Mouse (Mus musculus) hindbrain, embryonic 14.5 days (tissue): Measurements from ENCODE around the gene Ntrk1. TPM values are rescaled to one million over a fixed set of nuclear protein-coding genes. Genes with fewer than 3 reads are reported as not detected.

Source experiments
- ATAC-seq: fragments of 200-750 bp; cut with Nextera tagmentation; 2 replicates; pipeline ENCODE4 v1.8.0; 2017; ENCODE audit warnings: moderate number of reproducible peaks, mild to moderate bottlenecking, moderate TSS enrichment, moderate library complexity; ENCODE audit not compliant: low FRiP score
- DNase-seq: peaks from one replicate; pipeline ENCODE4 v3.0.0-alpha.2; 2015; ENCODE audit warnings: low spot score
- H3K27ac ChIP-seq: fragments of 300-500 bp; sonication (generic); 2 replicates; pipeline ENCODE4 v1.5.1; 2014; ENCODE audit warnings: mild to moderate bottlenecking, moderate library complexity
- H3K27me3 ChIP-seq: fragments of 300-500 bp; sonication (generic); 2 replicates; pipeline ENCODE4 v1.6.1; 2014; ENCODE audit warnings: mild to moderate bottlenecking, low read length, mixed read lengths; ENCODE audit not compliant: control insufficient read depth, insufficient read depth
- H3K36me3 ChIP-seq: fragments of 300-500 bp; sonication (generic); replicated peaks from 2 replicates; pipeline ENCODE4 v1.6.1; 2014; ENCODE audit not compliant: control insufficient read depth, insufficient read depth
- H3K4me1 ChIP-seq: fragments of 300-500 bp; sonication (generic); replicated peaks from 2 replicates; pipeline ENCODE4 v1.6.1; 2014; ENCODE audit warnings: antibody characterized with exemption, low read length, mixed read lengths; ENCODE audit not compliant: control insufficient read depth, insufficient read depth
- H3K4me2 ChIP-seq: fragments of 300-500 bp; sonication (generic); replicated peaks from 2 replicates; pipeline ENCODE4 v1.6.1; 2014; ENCODE audit warnings: mild to moderate bottlenecking, moderate library complexity
- H3K4me3 ChIP-seq: fragments of 300-500 bp; sonication (generic); replicated peaks from 2 replicates; pipeline ENCODE4 v1.5.1; 2014; ENCODE audit warnings: mild to moderate bottlenecking, low read length
- H3K9ac ChIP-seq: fragments of 300-500 bp; sonication (generic); 2 replicates; pipeline ENCODE4 v1.6.1; 2014
- H3K9me3 ChIP-seq: fragments of 300-500 bp; sonication (generic); 2 replicates; pipeline ENCODE4 v1.6.1; 2016; ENCODE audit warnings: low read length; ENCODE audit not compliant: control insufficient read depth
- WGBS: fragments of 180-500 bp; shearing (Covaris S2); extraction: QIAGEN DNeasy Blood & Tissue Kit; methylation state at CpG from one replicate; pipeline ENCODE4 v1.1.7; 2014; 5-methylcytosine and 5-hydroxymethylcytosine counted together
- polyA plus RNA-seq: library from polyadenylated mRNA; unstranded; fragments of >200 nt; fragmentation: Nextera tagmentation; extraction: Ambion mirVana; gene quantifications from 2 replicates; pipeline ENCODE4 v1.2.1, GENCODE M21; 2014

Gene Ntrk1
- polyA plus RNA-seq, 1 experiment from 2014 or later, result 1.7 TPM

DNA sequence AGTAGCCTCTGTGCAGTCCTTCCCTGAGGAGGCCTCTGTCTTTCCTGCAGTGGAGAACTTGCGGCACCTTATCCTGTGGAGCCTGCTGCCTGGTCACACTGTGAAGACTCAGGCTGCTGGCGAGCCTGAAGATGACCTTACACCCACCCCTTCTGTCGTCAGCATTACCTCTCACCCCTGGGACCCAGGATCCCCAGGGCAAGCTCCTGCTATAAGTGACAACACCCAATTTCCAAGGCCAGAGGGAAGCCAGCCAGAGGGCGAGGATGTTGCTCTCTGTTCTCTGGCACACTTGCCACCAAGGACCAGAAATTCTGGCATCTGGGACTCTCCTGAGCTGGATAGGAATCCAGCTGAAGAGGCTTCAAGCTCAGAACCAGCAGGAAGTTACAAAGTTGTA lies 61.9 kb downstream of the Ntrk1 start:
- Histone ChIP-seq H3K4me2 (no peak overlapping the region), H3K36me3 (peaks cover 100% of the 10 kb centered on the region), H3K27me3 (no peaks in the 10 kb centered on the region), H3K27ac (no peak overlapping the region), H3K9ac (no peak overlapping the region), H3K9me3 (no peaks in the 10 kb centered on the region), H3K4me1 (no peaks in the 10 kb centered on the region), H3K4me3 (no peak overlapping the region)
- WGBS, result 85% methylated on average over 4 of the region's 4 CpGs
- ATAC-seq (no peak), DNase-seq (no peak)

DNA sequence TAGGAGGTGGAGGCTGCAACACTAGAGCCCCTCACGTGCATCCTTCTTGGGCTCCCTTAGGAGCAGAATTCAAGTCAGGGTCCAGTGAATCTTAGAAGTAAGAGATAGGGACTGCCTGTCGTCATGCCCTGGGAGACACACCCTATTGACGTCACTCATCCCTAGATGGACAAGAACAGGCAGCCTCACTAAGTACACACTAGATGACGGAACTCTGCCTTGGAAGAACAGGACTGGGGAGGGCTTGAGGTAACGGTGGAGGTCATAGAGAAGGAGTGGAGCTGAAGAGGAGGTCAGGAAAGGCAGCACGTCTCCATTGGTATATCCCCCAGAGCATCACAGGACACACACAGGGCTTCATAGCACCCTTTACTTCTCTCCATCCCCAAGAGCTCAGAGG lies 66.3 kb downstream of the Ntrk1 start:
- Histone ChIP-seq H3K4me1 (no peaks in the 10 kb centered on the region), H3K27me3 (no peaks in the 10 kb centered on the region), H3K9ac (no peak overlapping the region), H3K4me2 (no peak overlapping the region), H3K4me3 (no peak overlapping the region), H3K9me3 (no peaks in the 10 kb centered on the region), H3K27ac (no peak overlapping the region), H3K36me3 (peaks cover 98% of the 10 kb centered on the region)
- DNase-seq (no peak), ATAC-seq (no peak)
- 93% methylated on average over 6 of the region's 6 CpGs for WGBS

Other genes starting within 250 kb of the Ntrk1 start
- 27.0 and 28.0 TPM in 2 replicates for gene Arhgef11, start 177.6 kb downstream of the Ntrk1 start, polyA plus RNA-seq
- gene Lrrc71, start 46.5 kb downstream of the Ntrk1 start, polyA plus RNA-seq, result 0.54 and 0.89 TPM in 2 replicates
- 0.52 and 1.3 TPM in 2 replicates for gene Insrr, start 1.8 kb upstream of the Ntrk1 start, polyA plus RNA-seq
- 9.9 and 10.2 TPM in 2 replicates for gene Pear1, start 29.1 kb upstream of the Ntrk1 start, polyA plus RNA-seq
- gene Sh2d2a, start 51.6 kb upstream of the Ntrk1 start, polyA plus RNA-seq, result not detected in 2 replicates
- gene Prcc, start 90.4 kb upstream of the Ntrk1 start, polyA plus RNA-seq, result 15.5 and 17.2 TPM in 2 replicates
- 163 and 179 TPM in 2 replicates for gene Hdgf, start 111.2 kb upstream of the Ntrk1 start, polyA plus RNA-seq
- 50.0 and 53.5 TPM in 2 replicates for gene Mrpl24, start 124.3 kb upstream of the Ntrk1 start, polyA plus RNA-seq
- 17.0 and 18.5 TPM in 2 replicates for gene Isg20l2, start 135.2 kb upstream of the Ntrk1 start, polyA plus RNA-seq
- 15.8 and 18.1 TPM in 2 replicates for gene Rrnad1, start 135.6 kb upstream of the Ntrk1 start, polyA plus RNA-seq
- 48.7 and 56.4 TPM in 2 replicates for gene Crabp2, start 153.5 kb upstream of the Ntrk1 start, polyA plus RNA-seq
- gene Nes, start 175.9 kb upstream of the Ntrk1 start, polyA plus RNA-seq, result 20.5 and 20.7 TPM in 2 replicates
- 89.1 and 99.3 TPM in 2 replicates for gene Bcan, start 205.1 kb upstream of the Ntrk1 start, polyA plus RNA-seq
- gene Hapln2, start 232.4 kb upstream of the Ntrk1 start, polyA plus RNA-seq, result 0.41 and 0.67 TPM in 2 replicates
- 29.8 and 30.4 TPM in 2 replicates for gene Gpatch4, start 247.9 kb upstream of the Ntrk1 start, polyA plus RNA-seq